Mouse (Mus musculus) left cerebral cortex, adult 9 months (tissue): ENCODE measurements around the gene Hpdl.
"Not testable (repeated sequence)": the region's sequence is repeated elsewhere in the genome, so short reads cannot be mapped to it uniquely, and the experiment has no call there.

Source experiments
- DNase-seq, 2 experiments: peaks; one replicate each; pipeline ENCODE4 v3.0.0; 2022; ENCODE audit warnings: low spot score in 2 of 2

Gene Hpdl

DNA sequence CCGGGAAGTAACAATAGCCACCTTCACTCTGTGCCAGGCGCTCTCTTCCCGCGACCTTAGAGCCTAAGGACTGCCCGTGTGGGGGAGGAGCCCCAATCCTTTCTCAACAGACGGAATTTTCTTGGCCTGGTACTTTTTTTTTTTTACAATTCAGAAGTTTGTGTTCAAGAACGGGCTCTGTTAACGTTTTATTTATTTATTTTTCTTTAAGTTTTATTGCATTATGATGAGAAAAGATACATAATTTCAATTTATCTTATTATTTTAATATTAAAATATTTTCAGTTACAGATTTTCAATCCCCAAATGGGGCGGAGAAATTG, at the start of gene Hpdl:
Gene Hpdl, minus strand, starts transcription at position 14 of the 323 bp plus-strand sequence.
- no peak for DNase-seq

DNA sequence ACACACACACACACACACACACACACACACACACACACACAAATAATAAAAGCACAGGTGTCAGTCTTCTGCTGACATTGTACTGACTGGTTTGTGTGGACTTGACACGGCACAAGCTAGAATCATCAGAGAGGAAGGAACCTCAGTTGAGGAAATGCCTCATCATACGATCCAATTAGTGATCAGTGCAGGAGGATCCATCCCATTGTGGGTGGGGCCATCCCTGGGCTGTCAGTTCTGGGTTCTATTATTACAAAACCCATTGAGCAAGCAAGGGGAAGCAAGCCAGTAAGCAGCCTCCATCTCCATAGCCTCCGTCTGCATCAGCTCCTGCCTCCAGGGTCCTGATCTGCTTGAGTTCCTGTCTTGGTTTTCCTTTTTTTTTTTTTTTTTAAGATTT, 48.4 kb upstream of the Hpdl start:
- DNase-seq, result no peak

GRCm38 (mm10) chr4:116862023-116862422, 40.5 kb upstream of the Hpdl start:
- no peak for DNase-seq

DNA sequence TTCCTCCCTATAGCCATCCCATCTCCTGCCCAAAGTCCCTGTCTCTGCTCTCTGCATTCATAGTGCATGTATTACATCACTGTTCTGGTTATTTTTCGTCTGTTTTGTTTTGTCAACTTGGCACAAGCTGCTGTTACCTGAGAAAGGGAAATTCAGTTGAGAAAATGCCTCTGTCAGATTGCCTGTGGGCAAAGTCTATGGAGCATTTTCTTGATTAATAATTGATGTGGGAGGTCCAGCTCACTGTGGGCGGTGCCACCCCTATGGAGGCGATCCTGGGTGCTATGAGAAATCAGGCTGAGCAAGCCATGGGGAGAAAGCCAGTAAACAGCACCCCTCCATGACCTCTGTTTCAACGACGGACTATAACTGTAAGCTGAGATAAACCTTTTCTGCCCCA, 38.2 kb upstream of the Hpdl start:
- no peak for DNase-seq

DNA sequence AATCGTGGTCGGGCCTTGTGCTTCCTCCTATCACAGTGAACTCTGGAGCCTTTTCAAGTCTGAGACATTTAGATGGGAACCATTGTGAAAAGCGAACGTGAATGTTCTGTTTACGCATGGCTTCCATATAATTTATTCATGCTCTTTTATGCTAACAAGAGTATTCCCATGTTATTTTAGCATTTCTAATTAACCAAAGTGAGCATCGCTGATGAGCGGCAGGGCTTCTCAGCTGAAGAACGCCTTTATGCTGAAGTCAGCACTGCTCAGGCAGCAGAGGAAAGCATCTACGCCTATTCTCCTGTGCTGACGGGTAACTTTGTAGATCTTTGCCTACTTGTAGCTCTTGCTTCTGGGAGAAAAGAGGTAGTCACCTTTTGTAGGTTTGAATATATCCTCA, 35.7 kb upstream of the Hpdl start:
- DNase-seq, result no peak

GRCm38 (mm10) chr4:116854286-116854685, 32.8 kb upstream of the Hpdl start:
- DNase-seq, result no peak

DNA sequence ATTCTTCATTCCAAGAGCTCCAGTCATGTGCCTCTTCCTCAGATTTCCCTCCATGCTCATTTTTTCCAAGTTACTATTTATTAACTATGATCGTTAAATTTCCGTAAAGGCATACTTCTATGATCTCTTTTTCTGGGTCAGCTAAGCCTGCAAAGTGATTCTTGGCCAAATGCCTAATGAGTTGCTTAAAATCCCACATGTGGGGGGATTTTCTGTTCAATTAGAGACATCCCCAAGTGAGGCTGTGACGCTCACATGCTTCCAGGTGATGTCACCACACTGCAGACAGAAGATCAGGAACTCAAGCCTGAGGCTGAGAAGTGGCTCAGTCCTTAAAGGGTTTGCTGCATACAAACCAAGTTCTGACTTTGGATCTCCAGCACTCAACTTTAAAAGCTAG, 28.4 kb upstream of the Hpdl start:
- no peak for DNase-seq

DNA sequence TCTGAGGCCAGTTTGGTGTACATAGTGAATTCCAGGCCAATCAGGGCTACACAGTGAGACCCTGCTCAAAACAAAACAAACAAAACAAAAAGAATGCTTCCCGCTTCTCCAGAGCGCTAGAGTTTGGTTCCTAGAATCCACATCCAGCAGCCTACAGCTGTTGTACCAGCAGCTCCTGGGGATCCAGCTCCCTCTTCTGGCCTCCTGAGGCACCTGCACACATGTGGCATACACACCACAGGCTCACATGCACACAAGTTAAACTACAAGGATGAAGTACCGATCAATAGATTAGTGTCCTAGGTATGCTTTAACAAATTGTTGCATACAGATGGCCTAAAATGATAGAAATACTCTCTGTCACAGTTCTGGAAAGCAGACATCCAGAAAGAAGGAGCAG, 22.8 kb upstream of the Hpdl start:
- no peak for DNase-seq

DNA sequence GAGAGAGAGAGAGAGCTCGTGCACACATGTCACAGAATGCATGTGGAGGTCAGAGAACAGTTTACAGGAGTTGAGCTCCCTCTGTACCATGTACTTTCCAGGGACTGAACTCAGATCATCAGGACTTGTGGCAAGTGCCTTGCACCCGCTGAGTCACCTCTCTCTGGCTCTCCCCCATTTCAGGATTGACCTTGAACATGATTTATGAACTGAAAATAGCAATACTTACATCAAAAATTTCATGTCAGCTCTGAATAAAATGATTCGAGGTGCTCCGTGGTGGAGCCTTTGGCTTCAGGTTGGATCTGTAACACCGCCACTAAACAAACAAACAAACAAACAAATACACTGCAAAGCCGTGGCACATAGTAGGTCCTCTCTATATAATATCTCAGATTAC, 19.3 kb upstream of the Hpdl start:
- DNase-seq, result no peak

GRCm38 (mm10) chr4:116840096-116840495, 18.6 kb upstream of the Hpdl start:
- DNase-seq, result not testable (repeated sequence)

DNA sequence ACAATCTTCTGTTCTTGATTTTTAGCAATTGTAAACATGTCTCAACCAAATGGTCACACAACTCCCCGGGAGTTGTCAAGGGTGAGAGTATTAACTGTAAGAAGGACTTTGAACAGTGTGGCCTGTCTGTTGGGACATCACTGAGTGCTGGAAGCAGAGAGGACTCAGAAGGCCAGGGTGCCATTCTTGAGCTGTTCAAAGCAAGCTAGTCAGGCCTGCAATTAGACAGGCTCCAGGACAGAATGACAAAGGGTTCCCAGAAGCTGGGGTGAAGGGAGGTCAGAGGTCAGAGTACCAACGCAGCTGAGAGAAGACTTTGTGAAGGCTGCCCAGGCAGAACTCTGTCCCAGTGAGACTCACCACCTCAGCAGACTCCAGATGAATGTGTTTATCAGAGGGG, 17.5 kb upstream of the Hpdl start:
- DNase-seq, result no peak

- no peak for DNase-seq
Measured at GRCm38 (mm10) chr4:116830070-116830368, 8.5 kb upstream of the Hpdl start.

DNA sequence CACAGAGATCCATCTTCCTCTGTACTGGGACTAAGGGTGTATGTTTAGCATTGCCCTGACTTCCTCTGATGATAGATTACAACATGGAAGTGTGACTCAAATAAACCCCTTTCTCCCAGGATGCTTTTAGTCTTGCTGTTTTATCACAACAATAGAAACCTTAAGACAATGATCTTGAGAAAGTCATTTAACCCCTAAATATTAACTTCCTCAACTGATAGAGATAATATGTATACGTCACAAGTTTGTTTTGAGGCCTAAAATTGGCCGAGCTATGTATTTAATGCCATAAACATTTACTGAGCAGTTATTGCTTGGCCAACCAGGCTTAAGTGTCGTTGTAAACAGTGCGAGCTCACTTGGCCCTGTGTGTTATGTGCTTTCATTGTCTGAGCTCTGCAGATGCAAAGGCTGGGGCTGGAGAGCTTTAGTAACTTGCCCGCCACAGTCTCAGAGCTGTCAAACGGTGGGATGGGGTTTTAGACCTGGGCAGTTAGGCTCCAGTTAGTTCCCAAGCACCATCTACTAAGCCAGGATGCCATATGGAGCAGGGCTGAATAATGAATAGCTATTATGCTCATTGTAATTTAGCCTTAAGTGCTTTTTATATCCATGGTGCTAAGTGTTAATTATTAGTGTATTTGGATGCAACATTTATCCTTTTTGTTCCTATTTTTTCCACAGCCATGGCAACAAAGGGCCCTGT, 8.0 kb upstream of the Hpdl start:
- no peak for DNase-seq

GRCm38 (mm10) chr4:116827819-116828218, 6.3 kb upstream of the Hpdl start:
- DNase-seq, result peak in 1 of 2 experiments; percentile 50

GRCm38 (mm10) chr4:116824541-116825004, 3.1 kb upstream of the Hpdl start:
- peak in 1 of 2 experiments; percentile 76 for DNase-seq

DNA sequence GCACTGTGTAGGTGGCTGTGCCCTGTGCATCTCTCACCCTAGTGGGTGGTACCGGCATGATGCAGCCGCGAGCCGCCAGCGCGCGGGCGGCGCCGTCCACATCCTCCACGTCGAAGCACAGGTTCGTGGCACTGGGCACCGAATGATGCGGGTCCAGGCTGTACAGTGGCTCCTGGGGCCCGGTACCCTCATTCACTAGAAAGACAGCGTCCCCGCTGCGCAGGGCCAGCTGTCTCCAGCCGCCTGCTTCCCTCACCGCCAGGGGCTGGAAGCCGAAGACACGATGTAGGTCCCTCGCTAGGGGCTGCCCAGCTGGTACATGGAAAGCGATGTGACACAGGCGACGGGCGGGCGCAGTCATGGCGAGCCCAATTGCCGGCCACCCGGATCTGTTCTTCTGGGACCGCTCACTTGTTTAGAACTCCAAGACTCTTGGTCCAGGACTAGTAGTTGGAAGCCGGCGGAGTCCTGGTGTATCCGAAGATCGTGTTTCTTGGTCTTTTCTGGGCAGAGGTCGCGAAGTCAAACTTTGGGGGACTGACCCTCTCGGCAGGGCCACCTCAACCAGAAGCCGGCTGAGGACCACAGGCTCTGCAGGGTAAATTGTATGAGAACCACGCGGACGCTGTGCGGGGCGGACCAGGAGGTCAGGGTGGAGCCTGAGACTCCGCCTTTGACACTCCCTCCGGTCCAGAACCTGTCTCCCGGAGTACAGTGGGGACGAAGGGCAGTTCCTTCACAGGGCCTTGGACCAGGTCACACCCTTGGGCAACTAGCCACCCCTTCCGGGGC, 409 bp downstream of the Hpdl start:
- DNase-seq, result peak in 1 of 2 experiments; percentile 42

- no peak for DNase-seq
Measured at GRCm38 (mm10) chr4:116819968-116820901, 1.3 kb downstream of the Hpdl start.

- DNase-seq, result peak in 1 of 2 experiments; percentile 29
Measured at GRCm38 (mm10) chr4:116817486-116817885, 4.0 kb downstream of the Hpdl start.

DNA sequence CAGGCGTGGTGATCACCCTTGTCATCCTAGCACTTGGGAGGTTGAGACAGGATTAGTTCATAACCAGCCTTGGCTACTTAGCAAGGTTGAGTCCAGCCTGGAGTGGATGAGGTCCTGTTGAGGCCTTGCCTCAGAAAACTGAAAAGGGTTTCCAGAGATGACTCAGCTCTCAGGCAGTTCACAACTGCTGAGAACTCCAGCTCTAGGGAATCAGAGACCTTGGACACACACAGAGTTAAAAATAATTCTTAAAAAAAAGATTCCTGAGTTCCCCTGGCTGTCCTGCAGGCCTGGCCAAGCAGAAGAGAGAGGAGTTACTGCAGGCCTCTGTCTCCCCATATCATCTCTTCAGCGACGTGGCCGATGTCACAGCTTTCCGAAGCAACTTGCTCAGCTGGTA, 6.2 kb downstream of the Hpdl start:
- DNase-seq, result no peak

DNA sequence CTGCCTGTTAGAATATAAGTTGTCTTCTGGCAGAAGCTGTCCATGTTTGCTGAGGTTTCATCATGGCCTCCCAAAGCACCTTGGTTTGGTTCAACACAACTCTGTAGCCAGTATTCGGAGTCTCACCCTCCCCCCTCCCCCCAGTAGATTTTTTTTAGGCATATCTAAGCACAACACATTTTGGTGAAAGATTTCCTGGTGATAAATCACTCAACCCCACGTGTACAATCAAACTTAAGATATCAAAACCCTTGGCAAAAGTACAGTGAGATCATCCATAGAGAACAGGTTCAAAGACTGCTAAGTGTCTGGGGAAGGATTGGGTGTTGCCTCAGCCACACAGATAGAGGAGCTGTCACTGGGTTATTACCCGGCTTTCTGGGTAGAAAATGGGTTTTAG, 10.5 kb downstream of the Hpdl start:
- DNase-seq, result no peak

GRCm38 (mm10) chr4:116807197-116808129, 14.0 kb downstream of the Hpdl start, which contains the start of the genes Toe1 and Mutyh:
Toe1 (minus strand) TSS chr4:116807640.
Mutyh (plus strand) TSS chr4:116807723.
- DNase-seq, result peak; percentile 80 to 91
